Mouse (Mus musculus): ENCODE results near the gene Ddx21. TPM values are rescaled to one million over a fixed set of nuclear protein-coding genes. Genes with fewer than 3 reads are reported as not detected.

Gene Ddx21
- polyA plus RNA-seq, 1 experiment from 2014 or later, result 9.7 TPM

GRCm38 (mm10) chr10:62557736-62558135, 44.3 kb downstream of the Ddx21 start:
- 82% methylated on average over 1 of the region's 1 CpGs for WGBS
- no peak overlapping the region for H3K9ac ChIP-seq
- H3K27me3 ChIP-seq, result no peaks in the 10 kb centered on the region
- peaks cover 27% of the 10 kb centered on the region for H3K36me3 ChIP-seq
- no peaks in the 10 kb centered on the region for H3K4me1 ChIP-seq (replicated peaks)
- no peak overlapping the region for H3K4me2 ChIP-seq
- no peak overlapping the region for H3K4me3 ChIP-seq
- no peak for ATAC-seq (replicated peaks; ENCODE audit: insufficient number of reproducible peaks, insufficient read depth, low FRiP score, low read depth)
- no peaks in the 10 kb centered on the region for H3K9me3 ChIP-seq (replicated peaks)
- no peak overlapping the region for H3K27ac ChIP-seq

- no peaks in the 10 kb centered on the region for H3K4me1 ChIP-seq (replicated peaks)
- H3K4me3 ChIP-seq, result no peak overlapping the region
- no peak overlapping the region for H3K27ac ChIP-seq
- ATAC-seq (replicated peaks; ENCODE audit: insufficient number of reproducible peaks, insufficient read depth, low FRiP score, low read depth), result no peak
- H3K27me3 ChIP-seq, result no peaks in the 10 kb centered on the region
- no peak overlapping the region for H3K4me2 ChIP-seq
- H3K36me3 ChIP-seq, result peaks cover 19% of the 10 kb centered on the region; the same call in 1 of the 2 replicates
- H3K9me3 ChIP-seq (replicated peaks), result no peaks in the 10 kb centered on the region
- H3K9ac ChIP-seq, result no peak overlapping the region
- 80% methylated on average over 6 of the region's 6 CpGs for WGBS
Observed at GRCm38 (mm10) chr10:62556558-62556901, 45.6 kb downstream of the Ddx21 start.

GRCm38 (mm10) chr10:62555705-62556557, 46.1 kb downstream of the Ddx21 start:
- Histone ChIP-seq H3K27me3 (no peaks in the 10 kb centered on the region), H3K4me2 (no peak overlapping the region), H3K9me3 (replicated peaks) (no peaks in the 10 kb centered on the region), H3K9ac (no peak overlapping the region), H3K4me3 (no peak overlapping the region), H3K27ac (no peak overlapping the region), H3K4me1 (replicated peaks) (no peaks in the 10 kb centered on the region), H3K36me3 (peaks cover 19% of the 10 kb centered on the region; the same call in 1 of the 2 replicates)
- 72% methylated on average over 11 of the region's 11 CpGs for WGBS
- no peak for ATAC-seq (replicated peaks; ENCODE audit: insufficient number of reproducible peaks, insufficient read depth, low FRiP score, low read depth)

- no peak for ATAC-seq (replicated peaks; ENCODE audit: insufficient number of reproducible peaks, insufficient read depth, low FRiP score, low read depth)
- Histone ChIP-seq H3K4me1 (replicated peaks) (no peaks in the 10 kb centered on the region), H3K4me3 (no peak overlapping the region), H3K27me3 (no peaks in the 10 kb centered on the region), H3K27ac (no peak overlapping the region), H3K36me3 (peaks cover 2% of the 10 kb centered on the region; the same call in 1 of the 2 replicates), H3K9ac (no peak overlapping the region), H3K9me3 (replicated peaks) (no peaks in the 10 kb centered on the region), H3K4me2 (no peak overlapping the region)
- WGBS, result 62% methylated on average over 12 of the region's 12 CpGs
Observed at GRCm38 (mm10) chr10:62553611-62554091, 48.4 kb downstream of the Ddx21 start.

GRCm38 (mm10) chr10:62550787-62551300, 51.2 kb downstream of the Ddx21 start:
- no peak overlapping the region for H3K9ac ChIP-seq

GRCm38 (mm10) chr10:62549523-62550166, 52.4 kb downstream of the Ddx21 start:
- 23% methylated on average over 16 of the region's 16 CpGs for WGBS
- no peak; the same call in 1 of the 2 replicates for ATAC-seq (replicated peaks; ENCODE audit: insufficient number of reproducible peaks, insufficient read depth, low FRiP score, low read depth)
- Histone ChIP-seq H3K4me2 (no peak overlapping the region), H3K27ac (no peak overlapping the region), H3K4me1 (replicated peaks) (no peaks in the 10 kb centered on the region), H3K36me3 (no peaks in the 10 kb centered on the region), H3K9ac (no peak overlapping the region), H3K9me3 (replicated peaks) (no peaks in the 10 kb centered on the region), H3K4me3 (no peak overlapping the region), H3K27me3 (no peaks in the 10 kb centered on the region)

More at GRCm38 (mm10) chr10:62550787-62551300, 51.2 kb downstream of the Ddx21 start:
- Histone ChIP-seq H3K4me2 (no peak overlapping the region), H3K4me3 (no peak overlapping the region), H3K9me3 (replicated peaks) (no peaks in the 10 kb centered on the region), H3K4me1 (replicated peaks) (no peaks in the 10 kb centered on the region), H3K36me3 (no peaks in the 10 kb centered on the region), H3K27me3 (no peaks in the 10 kb centered on the region), H3K27ac (no peak overlapping the region)
- WGBS, result 76% methylated on average over 7 of the region's 7 CpGs
- no peak for ATAC-seq (replicated peaks; ENCODE audit: insufficient number of reproducible peaks, insufficient read depth, low FRiP score, low read depth)

GRCm38 (mm10) chr10:62546441-62546840, 55.6 kb downstream of the Ddx21 start:
- Histone ChIP-seq H3K9ac (no peak overlapping the region), H3K4me2 (no peak overlapping the region), H3K27ac (no peak overlapping the region), H3K36me3 (no peaks in the 10 kb centered on the region), H3K4me1 (replicated peaks) (peaks cover 3% of the 10 kb centered on the region; the same call in 1 of the 2 replicates), H3K4me3 (no peak overlapping the region), H3K9me3 (replicated peaks) (no peaks in the 10 kb centered on the region), H3K27me3 (no peaks in the 10 kb centered on the region)
- WGBS, result 76% methylated on average over 10 of the region's 10 CpGs
- no peak for ATAC-seq (replicated peaks; ENCODE audit: insufficient number of reproducible peaks, insufficient read depth, low FRiP score, low read depth)

GRCm38 (mm10) chr10:62545759-62546158, 56.3 kb downstream of the Ddx21 start:
- Histone ChIP-seq H3K4me3 (no peak overlapping the region), H3K4me2 (no peak overlapping the region), H3K36me3 (no peaks in the 10 kb centered on the region), H3K4me1 (replicated peaks) (peaks cover 3% of the 10 kb centered on the region; the same call in 1 of the 2 replicates), H3K9ac (no peak overlapping the region), H3K27me3 (no peaks in the 10 kb centered on the region), H3K9me3 (replicated peaks) (no peaks in the 10 kb centered on the region), H3K27ac (no peak overlapping the region)
- no peak for ATAC-seq (replicated peaks; ENCODE audit: insufficient number of reproducible peaks, insufficient read depth, low FRiP score, low read depth)

GRCm38 (mm10) chr10:62544316-62544715, 57.8 kb downstream of the Ddx21 start:
- Histone ChIP-seq H3K27ac (peak overlapping the region; percentile 34; the same call in 1 of the 2 replicates), H3K36me3 (no peaks in the 10 kb centered on the region), H3K4me1 (replicated peaks) (peaks cover 3% of the 10 kb centered on the region; the same call in 1 of the 2 replicates), H3K4me2 (no peak overlapping the region), H3K9me3 (replicated peaks) (no peaks in the 10 kb centered on the region), H3K9ac (no peak overlapping the region), H3K27me3 (no peaks in the 10 kb centered on the region), H3K4me3 (no peak overlapping the region)
- ATAC-seq (replicated peaks; ENCODE audit: insufficient number of reproducible peaks, insufficient read depth, low FRiP score, low read depth), result no peak
- WGBS, result 66% methylated on average over 4 of the region's 4 CpGs

GRCm38 (mm10) chr10:62543399-62543808, 58.7 kb downstream of the Ddx21 start:
- H3K4me2 ChIP-seq, result no peak overlapping the region
- no peak; the same call in 1 of the 2 replicates for ATAC-seq (replicated peaks; ENCODE audit: insufficient number of reproducible peaks, insufficient read depth, low FRiP score, low read depth)
- peak overlapping the region; percentile 34; the same call in 1 of the 2 replicates for H3K27ac ChIP-seq
- no peaks in the 10 kb centered on the region for H3K36me3 ChIP-seq
- no peak overlapping the region for H3K9ac ChIP-seq
- H3K9me3 ChIP-seq (replicated peaks), result no peaks in the 10 kb centered on the region
- H3K4me3 ChIP-seq, result no peak overlapping the region
- 72% methylated on average over 12 of the region's 12 CpGs for WGBS
- H3K4me1 ChIP-seq (replicated peaks), result peaks cover 3% of the 10 kb centered on the region; the same call in 1 of the 2 replicates
- no peaks in the 10 kb centered on the region for H3K27me3 ChIP-seq

GRCm38 (mm10) chr10:62542928-62543327, 59.2 kb downstream of the Ddx21 start:
- H3K4me3 ChIP-seq, result no peak overlapping the region
- H3K9me3 ChIP-seq (replicated peaks), result no peaks in the 10 kb centered on the region
- ATAC-seq (replicated peaks; ENCODE audit: insufficient number of reproducible peaks, insufficient read depth, low FRiP score, low read depth), result no peak
- no peak overlapping the region for H3K9ac ChIP-seq
- no peaks in the 10 kb centered on the region for H3K27me3 ChIP-seq
- 84% methylated on average over 8 of the region's 8 CpGs for WGBS
- H3K27ac ChIP-seq, result peak overlapping the region; percentile 34; the same call in 1 of the 2 replicates
- no peaks in the 10 kb centered on the region for H3K36me3 ChIP-seq
- no peak overlapping the region for H3K4me2 ChIP-seq
- peaks cover 3% of the 10 kb centered on the region; the same call in 1 of the 2 replicates for H3K4me1 ChIP-seq (replicated peaks)

Data from heart, embryonic 15.5 days (tissue).